In genomic region chr13:69761393-69761792, GRCm38 (mm10) we compare ENCODE assay signal across 7 mouse cellular contexts.
DNase-seq lines count a peak whose midpoint lies in the region.

No protein-coding gene starts in this region.

- peak; percentile 39 for DNase-seq in urinary bladder, postnatal 14 days (ENCODE audit: low spot score)
- no peak for DNase-seq in urinary bladder, postnatal 10 days (ENCODE audit: low spot score)
- DNase-seq in frontal cortex, postnatal 14 days (ENCODE audit: low spot score in 2 of 2) = peak; percentile 62 to 76
- DNase-seq in layer of hippocampus, adult 9-10 months (ENCODE audit: low spot score) = peak; percentile 58
- peak; percentile 6 for DNase-seq in ovary, adult 18-20 months (ENCODE audit: low spot score)
- DNase-seq in thymus, postnatal 10 days (ENCODE audit: low spot score in 2 of 2) = no peak
- no peak for DNase-seq in liver

Comparison
In these comparisons a context has a peak if more than half of its experiments do, and no peak if none do; other contexts are left out.
1. DNase-seq: peak in urinary bladder, postnatal 14 days (single experiment), frontal cortex, postnatal 14 days (2 of 2), layer of hippocampus, adult 9-10 months (single experiment) and ovary, adult 18-20 months (single experiment); none in urinary bladder, postnatal 10 days (single experiment), thymus, postnatal 10 days (0 of 2) and liver (single experiment).